Mouse (Mus musculus) spleen, postnatal 0 days (tissue): ENCODE measurements around the gene Prl8a2. TPM values are rescaled to one million over a fixed set of nuclear protein-coding genes. Genes with fewer than 3 reads are reported as not detected.

Experiments used
- polyA plus RNA-seq: library from polyadenylated mRNA; unstranded; fragments of >200 nt; fragmentation: Nextera tagmentation; extraction: Ambion mirVana; gene quantifications from 2 replicates; pipeline ENCODE4 v1.2.1, GENCODE M21; 2015

Gene Prl8a2
- not detected in 2 replicates for polyA plus RNA-seq

GRCm38 (mm10) chr13:27345373-27345772, at the start of gene Prl8a2:
Gene Prl8a2 (plus strand): TSS chr13:27345673.

GRCm38 (mm10) chr13:27312334-27313225, 32.9 kb upstream of the Prl8a2 start, which contains the start of gene Prl6a1:
Gene Prl6a1 (plus strand): TSS chr13:27312627.

GRCm38 (mm10) chr13:27390746-27391145, 45.3 kb downstream of the Prl8a2 start, which contains the start of gene Prl2b1:
Gene Prl2b1 (minus strand): TSS chr13:27390846.

Other genes starting within 250 kb of the Prl8a2 start
- not detected in 2 replicates for gene Prl3d2, start 224.0 kb upstream of the Prl8a2 start, polyA plus RNA-seq
- gene Prl3d3, start 188.9 kb upstream of the Prl8a2 start, polyA plus RNA-seq, result not detected in 2 replicates
- gene Prl3c1, start 149.0 kb upstream of the Prl8a2 start, polyA plus RNA-seq, result not detected in 2 replicates
- not detected in 2 replicates for gene Prl3b1, start 103.8 kb upstream of the Prl8a2 start, polyA plus RNA-seq
- gene Prl3a1, start 86.2 kb upstream of the Prl8a2 start, polyA plus RNA-seq, result not detected in 2 replicates
- gene Prl6a1, start 33.0 kb upstream of the Prl8a2 start, polyA plus RNA-seq, result not detected in 2 replicates
- gene Prl2b1, start 45.2 kb downstream of the Prl8a2 start, polyA plus RNA-seq, result not detected in 2 replicates
- gene Prl8a6, start 93.0 kb downstream of the Prl8a2 start, polyA plus RNA-seq, result not detected in 2 replicates
- gene Prl8a8, start 167.5 kb downstream of the Prl8a2 start, polyA plus RNA-seq, result not detected in 2 replicates
- not detected in 2 replicates for gene Prl8a9, start 218.9 kb downstream of the Prl8a2 start, polyA plus RNA-seq
- not detected in 2 replicates for gene Prl8a1, start 236.5 kb downstream of the Prl8a2 start, polyA plus RNA-seq